Mouse (Mus musculus) lung, postnatal 0 days (tissue): ENCODE measurements around the gene Zfyve21.

Source experiments
- CTCF ChIP-seq: IDR thresholded peaks from 2 replicates; pipeline ENCODE4 v1.5.1; 2016; ENCODE audit warnings: antibody characterized with exemption, mild to moderate bottlenecking
- EP300 ChIP-seq: IDR thresholded peaks from 2 replicates; pipeline ENCODE4 v1.6.1; 2016; ENCODE audit warnings: antibody characterized with exemption, mild to moderate bottlenecking, control low read depth

DNA sequence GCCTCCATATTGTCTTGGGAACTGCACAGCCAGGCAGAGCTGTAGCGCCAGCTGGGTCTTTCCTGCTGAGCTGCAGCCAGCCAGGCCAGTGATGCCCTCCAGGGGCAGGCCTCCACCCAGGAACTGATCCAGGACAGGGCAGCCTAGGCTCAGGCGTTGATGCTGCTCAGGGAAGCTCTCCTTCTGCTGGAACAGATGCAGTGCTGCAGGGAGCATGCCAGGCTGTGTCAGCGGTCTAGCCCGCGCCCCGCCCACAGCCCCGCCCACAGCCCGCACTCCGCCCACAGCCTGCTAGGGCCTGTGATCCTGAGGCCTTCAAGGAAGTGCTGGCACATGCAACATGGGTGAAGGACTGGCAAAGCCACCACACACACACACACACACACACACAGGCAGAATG lies 4.2 kb upstream of the Zfyve21 start:
- TF ChIP-seq CTCF = peak; percentile 63
- TF ChIP-seq EP300 = no peak
